Mouse (Mus musculus) heart, adult 8-10 months (tissue): ENCODE results near the gene Klhl24. TPM values are rescaled to one million over a fixed set of nuclear protein-coding genes. Genes with fewer than 3 reads are reported as not detected.
A peak's percentile ranks its signal among the peaks of the same experiment; 100 is the strongest.

ENCODE experiments used
- DNase-seq: peaks from one replicate; pipeline ENCODE4 v3.0.0; 2022; ENCODE audit warnings: low spot score
- total RNA-seq, 4 experiments: library from RNA; stranded (reverse); gene quantifications; 2 replicates each; pipeline ENCODE4 v1.2.4; 2022

Klhl24 gene
- total RNA-seq, 4 experiments from 2014 or later: 255 to 316 (median 275) TPM

GRCm38 (mm10) chr16:20140772-20141531, 43.6 kb downstream of the Klhl24 start, which contains the start of gene Yeats2:
TSS of gene Yeats2 (plus strand) at chr16:20141063.
- DNase-seq: peak; percentile 76

GRCm38 (mm10) chr16:20144568-20144967, 47.2 kb downstream of the Klhl24 start:
- no peak for DNase-seq

GRCm38 (mm10) chr16:20151991-20152390, 54.6 kb downstream of the Klhl24 start:
- no peak for DNase-seq

GRCm38 (mm10) chr16:20153742-20154141, 56.4 kb downstream of the Klhl24 start:
- no peak for DNase-seq

GRCm38 (mm10) chr16:20160130-20160529, 62.8 kb downstream of the Klhl24 start:
- DNase-seq: no peak

- DNase-seq: no peak
Observed at GRCm38 (mm10) chr16:20169071-20169470, 71.7 kb downstream of the Klhl24 start.

GRCm38 (mm10) chr16:20169471-20170106, 72.2 kb downstream of the Klhl24 start:
- no peak for DNase-seq

Other genes starting within 250 kb of the Klhl24 start
- gene Klhl6, start 114.5 kb upstream of the Klhl24 start, total RNA-seq: 1 to 10 TPM; 3.3 to 4.2 (median 4.0) TPM
- 1 to 10 TPM; 7.8 to 9.8 (median 8.5) TPM for gene Yeats2, start 43.5 kb downstream of the Klhl24 start, total RNA-seq
- gene Map6d1, start 143.8 kb downstream of the Klhl24 start, total RNA-seq: 1 to 10 TPM; 1.2 to 1.8 (median 1.4) TPM
- 10 to 100 TPM; 73.8 to 97.0 (median 84.2) TPM for gene Parl, start 204.8 kb downstream of the Klhl24 start, total RNA-seq
- 1 to 10 TPM in 1 of 4 experiments, under 1 TPM in 3; 0.13 to 1.2 (median 0.54) TPM for gene Cyp2ab1, start 227.9 kb downstream of the Klhl24 start, total RNA-seq